Mouse (Mus musculus) spleen, postnatal 14 days (tissue): ENCODE data around the gene Mrpl58.

Experiments
- DNase-seq, 2 experiments: peaks; one replicate each; pipeline ENCODE4 v3.0.0; 2021 to 2022; ENCODE audit warnings: low spot score in 2 of 2

The Mrpl58 gene

GRCm38 (mm10) chr11:115457405-115457804, 53.9 kb downstream of the Mrpl58 start:
- DNase-seq, result no peak

- DNase-seq, result no peak
Measured at GRCm38 (mm10) chr11:115460976-115461375, 57.4 kb downstream of the Mrpl58 start.

- DNase-seq, result no peak
Measured at GRCm38 (mm10) chr11:115461846-115462242, 58.3 kb downstream of the Mrpl58 start.
